Mouse (Mus musculus) kidney, postnatal 25 days (tissue): ENCODE results near the gene 2610021A01Rik.
"Not testable (repeated sequence)": the region's sequence is repeated elsewhere in the genome, so short reads cannot be mapped to it uniquely, and the experiment has no call there.

Source experiments
- DNase-seq, 2 experiments: peaks; one replicate each; pipeline ENCODE4 v3.0.0; 2021; ENCODE audit warnings: mixed read lengths in 2 of 2

The 2610021A01Rik gene

DNA sequence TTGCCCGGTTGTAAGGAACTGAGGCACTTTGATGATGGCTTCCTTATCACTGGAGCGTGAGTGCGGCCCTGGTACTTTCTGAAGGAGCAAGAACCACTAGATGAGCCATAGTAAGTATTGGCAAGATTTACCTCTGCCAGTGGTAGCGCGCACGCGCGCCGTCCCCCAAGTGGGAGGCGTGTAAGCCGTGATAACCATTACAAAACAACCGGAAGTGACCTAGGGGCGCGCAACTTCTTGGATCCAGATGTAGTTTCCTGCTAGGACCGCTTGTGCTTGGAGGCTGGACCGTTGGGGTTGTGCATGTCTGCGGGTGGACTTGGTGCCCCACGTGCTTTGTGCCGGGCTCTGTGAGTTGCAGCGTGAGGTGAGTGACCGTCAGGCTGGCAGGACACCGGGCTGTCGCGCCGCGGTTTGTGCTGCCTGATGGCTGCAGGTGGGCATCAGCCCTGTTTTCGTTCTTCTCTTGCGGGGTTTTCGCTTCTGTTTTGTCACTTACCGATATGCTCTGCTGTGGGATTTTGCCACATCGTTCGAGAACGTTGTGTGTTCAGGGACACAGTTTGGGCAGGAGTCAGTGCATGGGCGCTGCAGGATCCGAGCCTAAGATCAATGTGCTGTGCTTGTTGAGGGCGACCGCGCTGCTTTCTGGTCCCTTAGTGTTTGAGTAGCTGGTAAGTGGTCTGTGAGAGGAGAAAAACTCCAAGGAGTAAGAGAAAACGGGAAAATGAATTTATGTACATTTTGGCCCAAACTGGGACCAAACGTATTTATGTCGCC, at the start of gene 2610021A01Rik:
2610021A01Rik (plus strand) TSS at position 197 of the 780 bp plus-strand sequence.
- DNase-seq, result peak; percentile 94 to 97

DNA sequence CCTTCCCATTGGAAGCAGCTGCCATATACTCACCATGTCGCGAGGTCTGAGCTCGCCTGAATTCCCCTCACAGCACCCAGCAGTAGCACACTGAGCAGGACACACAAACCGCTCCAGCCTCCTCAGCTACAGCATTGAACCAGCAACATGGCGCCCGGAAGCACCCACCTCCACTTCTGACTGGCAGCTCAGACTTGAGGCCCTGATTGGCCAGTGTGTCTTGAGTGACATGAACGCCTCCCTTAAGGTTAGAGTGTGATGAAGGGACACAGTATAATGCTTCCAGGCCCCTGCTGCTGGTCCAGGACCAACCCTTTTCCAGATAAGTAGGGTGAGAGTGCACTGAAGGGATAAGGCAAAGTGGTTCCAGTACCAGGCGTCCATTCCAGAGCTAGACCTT, 38.3 kb upstream of the 2610021A01Rik start:
- DNase-seq, result no peak

DNA sequence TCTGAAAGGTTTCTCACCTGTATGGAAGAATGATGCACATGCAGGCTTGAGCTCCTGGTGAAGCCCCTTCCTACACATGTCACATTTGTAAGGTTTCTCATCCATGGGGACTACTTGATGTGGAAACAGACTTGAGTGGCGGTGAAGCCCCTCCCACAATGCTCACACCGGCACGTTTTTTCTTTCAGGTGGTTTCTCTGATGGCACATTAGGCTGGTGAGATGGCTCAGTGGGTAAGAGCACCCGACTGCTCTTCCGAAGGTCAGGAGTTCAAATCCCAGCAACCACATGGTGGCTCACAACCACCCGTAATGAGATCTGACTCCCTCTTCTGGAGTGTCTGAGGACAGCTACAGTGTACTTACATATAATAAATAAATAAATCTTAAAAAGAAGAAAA, 25.5 kb upstream of the 2610021A01Rik start, which contains the start of gene Gm6871:
Gm6871 (minus strand) TSS at position 101 of the 400 bp plus-strand sequence.
- not testable (repeated sequence) for DNase-seq

DNA sequence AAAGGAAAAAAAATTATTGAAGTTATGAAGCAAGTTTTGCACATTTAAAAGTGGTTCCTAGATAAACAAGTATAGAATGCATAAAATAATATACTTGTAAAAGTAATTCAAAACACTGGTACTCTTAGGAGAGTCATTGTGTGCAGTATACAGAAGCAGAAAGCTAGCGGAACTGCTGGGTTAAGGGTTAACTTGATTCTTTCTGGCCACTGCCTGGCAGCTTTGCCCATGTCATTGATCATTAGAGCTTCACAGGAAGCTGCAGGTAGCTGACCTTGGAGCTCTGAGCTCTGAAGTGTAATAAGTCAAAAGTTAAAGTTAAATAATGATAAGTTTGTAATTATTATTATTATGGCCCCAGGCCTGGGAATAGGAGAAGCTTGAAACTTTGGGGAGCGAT, 21.1 kb upstream of the 2610021A01Rik start:
- peak in 1 of 2 experiments; percentile 10 for DNase-seq

DNA sequence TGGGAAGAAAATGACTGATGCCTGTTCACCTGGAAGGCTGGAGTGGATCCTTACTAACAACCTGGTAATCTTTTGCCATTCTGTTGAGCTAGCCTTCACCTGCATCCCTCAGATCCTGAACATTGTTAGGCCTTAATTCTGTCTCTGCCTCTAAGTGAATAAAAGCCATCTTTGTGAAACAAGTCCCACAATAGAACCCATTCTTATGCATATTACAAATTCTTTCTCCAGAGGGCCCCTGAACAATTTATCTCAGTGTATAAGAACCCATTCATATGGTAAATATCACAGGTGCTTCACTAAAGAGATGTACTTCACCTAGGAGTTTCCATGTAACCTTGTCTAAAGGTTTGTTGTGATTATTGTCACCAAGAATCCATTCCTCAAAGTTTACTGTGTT, 17.0 kb upstream of the 2610021A01Rik start:
- no peak for DNase-seq

DNA sequence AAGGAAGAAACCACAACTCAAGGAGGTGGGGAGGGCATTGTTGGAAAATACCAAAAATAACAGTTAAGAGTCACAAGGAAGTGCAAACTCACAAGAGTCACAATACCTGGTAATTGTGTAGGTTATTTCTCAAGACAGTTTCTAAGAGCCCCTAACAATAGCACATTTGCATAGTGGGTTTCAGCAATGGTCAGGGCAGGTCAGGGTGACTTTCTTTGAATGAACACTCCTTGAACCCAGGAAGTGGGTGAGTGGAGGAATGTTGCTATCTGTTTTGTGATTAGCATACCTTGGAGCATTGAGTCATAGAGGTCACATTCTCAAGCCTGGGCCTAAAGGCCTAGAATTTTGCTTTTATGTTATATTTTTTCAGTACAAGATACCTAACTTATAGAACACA, 11.2 kb upstream of the 2610021A01Rik start:
- not testable (repeated sequence) for DNase-seq

- DNase-seq, result no peak
Measured at GRCm38 (mm10) chr7:41598615-41599014, 415 bp upstream of the 2610021A01Rik start.

DNA sequence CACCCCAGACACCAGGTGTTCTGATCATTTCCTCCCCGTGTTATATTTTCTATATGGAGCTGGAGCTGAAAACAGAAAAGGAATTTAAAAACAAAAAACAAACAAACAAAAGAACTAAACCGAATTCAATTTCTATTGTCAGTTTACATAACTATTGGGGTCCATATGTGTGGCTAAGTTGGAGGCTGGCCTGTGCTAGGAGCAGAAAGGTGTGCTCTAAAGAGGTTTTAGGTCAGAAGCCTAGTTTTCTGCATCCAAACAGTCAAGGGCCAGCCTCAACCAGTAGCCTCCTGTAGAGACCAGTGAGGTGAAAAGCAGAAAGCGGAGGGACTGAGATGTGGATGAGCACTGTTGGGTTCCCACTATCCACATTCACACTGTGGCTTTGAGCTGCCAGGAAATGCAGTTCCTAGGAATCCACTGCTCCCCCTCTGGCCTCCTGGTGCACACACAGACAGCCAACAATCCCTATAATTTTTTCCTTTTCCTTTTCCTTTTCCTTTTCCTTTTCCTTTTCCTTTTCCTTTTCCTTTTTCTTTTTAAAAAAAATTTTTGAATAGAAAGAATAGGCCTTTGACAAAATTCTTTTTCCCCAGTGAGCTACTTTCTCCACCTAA, 1.0 kb downstream of the 2610021A01Rik start:
- DNase-seq, result no peak

DNA sequence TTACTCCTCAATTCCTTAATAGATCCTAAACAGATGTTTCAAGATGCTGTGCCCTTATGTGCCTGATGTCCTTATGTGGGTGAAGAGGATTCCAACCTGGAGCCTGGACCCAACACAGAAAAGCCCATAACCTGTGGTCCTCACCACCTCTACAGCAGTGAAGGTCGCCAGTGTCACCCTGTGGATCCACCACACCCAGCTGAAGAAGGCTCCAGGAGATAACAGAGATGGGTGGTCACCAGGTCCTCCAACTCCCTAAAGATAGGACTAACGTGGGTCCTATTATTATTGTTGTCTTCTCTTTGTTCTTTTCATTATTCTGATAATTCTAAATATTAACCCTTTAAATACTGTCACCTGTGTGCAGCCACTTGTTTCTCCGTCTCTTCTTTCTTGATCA, 12.6 kb downstream of the 2610021A01Rik start:
- DNase-seq, result no peak

GRCm38 (mm10) chr7:41616241-41616640, 17.2 kb downstream of the 2610021A01Rik start:
- DNase-seq, result not testable (repeated sequence)

DNA sequence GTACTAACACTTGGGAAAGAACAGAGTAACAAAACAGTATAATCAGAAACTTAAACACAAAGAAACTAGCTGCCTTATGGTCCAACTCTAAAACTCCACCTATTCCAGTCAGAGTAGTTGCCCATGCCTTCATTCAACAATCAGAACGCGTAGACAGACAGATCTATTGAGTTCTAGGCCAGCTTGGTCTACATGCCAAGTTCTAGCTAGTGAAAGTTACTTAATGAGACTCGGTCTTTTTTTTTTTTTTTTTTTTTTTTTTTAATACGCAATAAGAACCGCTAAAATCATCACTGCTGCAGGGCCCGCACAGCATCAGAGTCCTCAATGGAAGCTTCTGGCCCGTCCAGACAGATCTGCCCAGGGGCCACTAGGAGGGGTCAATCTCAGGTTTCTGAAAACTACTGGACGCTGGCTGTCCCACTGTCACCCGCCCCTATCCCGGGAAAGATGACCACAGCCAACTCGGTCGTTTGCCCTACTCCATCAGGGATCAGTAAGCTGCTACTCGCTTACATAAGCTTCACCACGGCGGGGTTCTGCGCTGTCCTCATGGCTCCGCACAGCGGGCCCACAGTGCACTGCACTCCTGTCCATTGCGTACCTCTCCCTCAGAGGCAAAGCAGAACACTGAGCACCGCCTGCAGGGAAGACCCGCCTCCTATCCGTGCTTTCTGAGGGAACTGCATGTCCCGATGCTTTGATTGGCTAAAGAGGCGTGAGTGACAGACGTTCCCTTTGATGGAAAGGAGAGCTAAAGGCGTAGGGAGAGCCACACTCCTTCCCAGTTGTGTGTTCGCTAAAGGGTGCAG, 33.6 kb downstream of the 2610021A01Rik start, which contains the start of gene Zfp788:
Zfp788 (plus strand) TSS at position 795 of the 812 bp plus-strand sequence.
- DNase-seq, result peak; percentile 95 to 98

GRCm38 (mm10) chr7:41633221-41633984, 34.4 kb downstream of the 2610021A01Rik start:
- DNase-seq, result peak; percentile 91 to 95

- DNase-seq, result not testable (repeated sequence)
Measured at GRCm38 (mm10) chr7:41674326-41674725, 75.3 kb downstream of the 2610021A01Rik start.
